Mouse (Mus musculus) layer of hippocampus, adult 2 months (tissue): ENCODE results near the gene Aff3. TPM values are rescaled to one million over a fixed set of nuclear protein-coding genes. Genes with fewer than 3 reads are reported as not detected.

Experiments
- DNase-seq, 2 experiments: peaks; one replicate each; pipeline ENCODE4 v3.0.0; 2022; ENCODE audit warnings: low spot score in 2 of 2
- H3K27ac ChIP-seq: fragments of 200-600 bp; 2 replicates; pipeline ENCODE4 v1.8.1; 2022
- H3K4me3 ChIP-seq: fragments of 200-600 bp; 2 replicates; pipeline ENCODE4 v1.8.1; 2022; ENCODE audit warnings: mild to moderate bottlenecking
- CTCF ChIP-seq: fragments of 200-600 bp; conservative IDR thresholded peaks from 2 replicates; pipeline ENCODE4 v1.8.1; 2022; ENCODE audit warnings: antibody characterized with exemption, mild to moderate bottlenecking, moderate library complexity
- total RNA-seq, 2 experiments: library from RNA; stranded (reverse); gene quantifications; 2 replicates each; pipeline ENCODE4 v1.2.3; 2021

Aff3 gene
- total RNA-seq, 2 experiments from 2014 or later: 108 to 117 TPM

GRCm38 (mm10) chr1:38198393-38199029 is 466.2 kb downstream of the Aff3 start:
- Histone ChIP-seq H3K4me3 (no peak overlapping the region), H3K27ac (peak overlapping the region; percentile 23; the same call in 1 of the 2 replicates)
- no peak for TF ChIP-seq CTCF
- no peak for DNase-seq

- no peak for DNase-seq
- Histone ChIP-seq H3K27ac (no peak overlapping the region), H3K4me3 (no peak overlapping the region)
- no peak for TF ChIP-seq CTCF
Measured at GRCm38 (mm10) chr1:38197145-38197682, 467.5 kb downstream of the Aff3 start.

- Histone ChIP-seq H3K27ac (no peak overlapping the region), H3K4me3 (no peak overlapping the region)
- TF ChIP-seq CTCF: no peak
- DNase-seq: no peak
Measured at GRCm38 (mm10) chr1:38195721-38196120, 469.0 kb downstream of the Aff3 start.

- DNase-seq: no peak
- Histone ChIP-seq H3K27ac (no peak overlapping the region), H3K4me3 (no peak overlapping the region)
- TF ChIP-seq CTCF: no peak
Measured at GRCm38 (mm10) chr1:38186227-38186545, 478.6 kb downstream of the Aff3 start.

- DNase-seq: peak; percentile 82 to 92
- H3K27ac ChIP-seq: no peak overlapping the region
- TF ChIP-seq CTCF: peak; percentile 100; the same call in 1 of the 2 replicates
- no peak overlapping the region for H3K4me3 ChIP-seq
Measured at GRCm38 (mm10) chr1:38185517-38186226, 479.1 kb downstream of the Aff3 start.

GRCm38 (mm10) chr1:38181020-38181550 is 483.7 kb downstream of the Aff3 start:
- no peak overlapping the region for H3K4me3 ChIP-seq
- DNase-seq: no peak
- no peak overlapping the region for H3K27ac ChIP-seq
- no peak for TF ChIP-seq CTCF

GRCm38 (mm10) chr1:38178929-38179328 is 485.8 kb downstream of the Aff3 start:
- H3K4me3 ChIP-seq: no peak overlapping the region
- H3K27ac ChIP-seq: no peak overlapping the region
- no peak for TF ChIP-seq CTCF
- DNase-seq: no peak

- Histone ChIP-seq H3K4me3 (no peak overlapping the region), H3K27ac (no peak overlapping the region)
- DNase-seq: no peak
- no peak for TF ChIP-seq CTCF
Measured at GRCm38 (mm10) chr1:38176077-38176476, 488.7 kb downstream of the Aff3 start.

GRCm38 (mm10) chr1:38171874-38172273 is 492.9 kb downstream of the Aff3 start:
- Histone ChIP-seq H3K27ac (no peak overlapping the region), H3K4me3 (no peak overlapping the region)
- no peak for DNase-seq
- TF ChIP-seq CTCF: no peak

GRCm38 (mm10) chr1:38165696-38166095 is 499.1 kb downstream of the Aff3 start:
- TF ChIP-seq CTCF: no peak

GRCm38 (mm10) chr1:38150086-38150485 is 514.7 kb downstream of the Aff3 start:
- H3K27ac ChIP-seq: no peak overlapping the region
- no peak for TF ChIP-seq CTCF
- H3K4me3 ChIP-seq: no peak overlapping the region
- DNase-seq: no peak

More at GRCm38 (mm10) chr1:38165696-38166095, 499.1 kb downstream of the Aff3 start:
- Histone ChIP-seq H3K4me3 (no peak overlapping the region), H3K27ac (no peak overlapping the region)
- no peak for DNase-seq

GRCm38 (mm10) chr1:38146008-38146407 is 518.7 kb downstream of the Aff3 start:
- no peak for TF ChIP-seq CTCF
- H3K27ac ChIP-seq: no peak overlapping the region
- DNase-seq: no peak
- no peak overlapping the region for H3K4me3 ChIP-seq

- no peak for DNase-seq
- Histone ChIP-seq H3K27ac (no peak overlapping the region), H3K4me3 (no peak overlapping the region)
- no peak for TF ChIP-seq CTCF
Measured at GRCm38 (mm10) chr1:38141371-38141770, 523.4 kb downstream of the Aff3 start.
